Mouse (Mus musculus) embryo, embryonic 9.5 days (tissue): Measurements from ENCODE around the gene Tmc5.

Experiments
- DNase-seq: peaks from one replicate; pipeline ENCODE4 v3.0.0-alpha.2; 2017; ENCODE audit errors: extremely low spot score

Gene Tmc5

GRCm38 (mm10) chr7:118610721-118611120 is 13.6 kb downstream of the Tmc5 start:
- DNase-seq, result no peak

- DNase-seq, result no peak
Observed at GRCm38 (mm10) chr7:118611185-118611749, 14.2 kb downstream of the Tmc5 start.

GRCm38 (mm10) chr7:118611933-118612332 is 14.8 kb downstream of the Tmc5 start:
- no peak for DNase-seq

- DNase-seq, result no peak
Observed at GRCm38 (mm10) chr7:118614076-118614475, 17.0 kb downstream of the Tmc5 start.

GRCm38 (mm10) chr7:118618104-118618503 is 21.0 kb downstream of the Tmc5 start:
- DNase-seq, result no peak

- DNase-seq, result no peak
Observed at GRCm38 (mm10) chr7:118620243-118620906, 23.3 kb downstream of the Tmc5 start.

- DNase-seq, result no peak
Observed at GRCm38 (mm10) chr7:118621094-118621493, 24.0 kb downstream of the Tmc5 start.

GRCm38 (mm10) chr7:118627550-118628298 is 30.6 kb downstream of the Tmc5 start:
- DNase-seq, result no peak

- no peak for DNase-seq
Observed at GRCm38 (mm10) chr7:118633094-118633493, 36.0 kb downstream of the Tmc5 start.

GRCm38 (mm10) chr7:118633951-118634350 is 36.9 kb downstream of the Tmc5 start:
- no peak for DNase-seq

- DNase-seq, result no peak
Observed at GRCm38 (mm10) chr7:118637466-118637865, 40.4 kb downstream of the Tmc5 start.

- DNase-seq, result no peak
Observed at GRCm38 (mm10) chr7:118646237-118646636, 49.1 kb downstream of the Tmc5 start.

GRCm38 (mm10) chr7:118649328-118649727 is 52.2 kb downstream of the Tmc5 start:
- DNase-seq, result no peak

- DNase-seq, result no peak
Observed at GRCm38 (mm10) chr7:118650119-118650518, 53.0 kb downstream of the Tmc5 start.

GRCm38 (mm10) chr7:118650891-118651290 is 53.8 kb downstream of the Tmc5 start:
- no peak for DNase-seq

GRCm38 (mm10) chr7:118652572-118653295 is 55.6 kb downstream of the Tmc5 start:
- DNase-seq, result no peak

GRCm38 (mm10) chr7:118656730-118657129 is 59.6 kb downstream of the Tmc5 start:
- no peak for DNase-seq

- DNase-seq, result no peak
Observed at GRCm38 (mm10) chr7:118667773-118668172, 70.7 kb downstream of the Tmc5 start.

GRCm38 (mm10) chr7:118670142-118670541 is 73.0 kb downstream of the Tmc5 start:
- DNase-seq, result no peak

GRCm38 (mm10) chr7:118676826-118677225 is 79.7 kb downstream of the Tmc5 start:
- no peak for DNase-seq

- peak; percentile 75 for DNase-seq
Observed at GRCm38 (mm10) chr7:118688199-118688598, 91.1 kb downstream of the Tmc5 start.

- no peak for DNase-seq
Observed at GRCm38 (mm10) chr7:118689088-118689487, 92.0 kb downstream of the Tmc5 start.
